Mouse (Mus musculus) Patski (cell line): ENCODE data around the gene Enpp1. TPM values are rescaled to one million over a fixed set of nuclear protein-coding genes. Genes with fewer than 3 reads are reported as not detected.
A peak's percentile ranks its signal among the peaks of the same experiment; 100 is the strongest.
"Not testable (repeated sequence)": the region's sequence is repeated elsewhere in the genome, so short reads cannot be mapped to it uniquely, and the experiment has no call there.

ENCODE experiments used
- ATAC-seq: fragments of 100-300 bp; one replicate; pipeline ENCODE4 v1.8.0; 2021
- CTCF ChIA-PET: fragments of 350-600 bp; sonication (Branson Sonifier 250); formaldehyde crosslinking; loops from one replicate; lab custom pipeline; 2022; ENCODE audit warnings: inconsistent platforms; lab: Charles Lee
- POLR2A ChIA-PET: fragments of 350-600 bp; sonication (Branson Sonifier 250); formaldehyde crosslinking; loops from one replicate; lab custom pipeline; 2022; ENCODE audit warnings: antibody characterized with exemption, inconsistent platforms; lab: Charles Lee
- DNase-seq: peaks from one replicate; pipeline ENCODE4 v3.0.0-alpha.2; 2011; ENCODE audit warnings: low read depth, low spot score
- H3K27me3 ChIP-seq: fragments of 371-371 bp; one replicate; pipeline ENCODE4 v1.5.1; 2021
- CTCF ChIP-seq: fragments of 100-300 bp; IDR thresholded peaks from one replicate; pipeline ENCODE4 v1.5.1; 2021
- in situ Hi-C: fragments of 300-500 bp; cut with MboI; formaldehyde crosslinking; loops from 3 replicates; pipeline ENCODE4 v1.11.1; 2018; ENCODE audit warnings: low pct_unique_long_range_greater_than_20kb, mixed read lengths
- polyA plus RNA-seq: library from polyadenylated mRNA; unstranded; gene quantifications from one replicate; pipeline ENCODE4 v1.2.3, GENCODE M21; 2021

The Enpp1 gene
- polyA plus RNA-seq, 1 experiment from 2014 or later = 4.0 TPM

DNA sequence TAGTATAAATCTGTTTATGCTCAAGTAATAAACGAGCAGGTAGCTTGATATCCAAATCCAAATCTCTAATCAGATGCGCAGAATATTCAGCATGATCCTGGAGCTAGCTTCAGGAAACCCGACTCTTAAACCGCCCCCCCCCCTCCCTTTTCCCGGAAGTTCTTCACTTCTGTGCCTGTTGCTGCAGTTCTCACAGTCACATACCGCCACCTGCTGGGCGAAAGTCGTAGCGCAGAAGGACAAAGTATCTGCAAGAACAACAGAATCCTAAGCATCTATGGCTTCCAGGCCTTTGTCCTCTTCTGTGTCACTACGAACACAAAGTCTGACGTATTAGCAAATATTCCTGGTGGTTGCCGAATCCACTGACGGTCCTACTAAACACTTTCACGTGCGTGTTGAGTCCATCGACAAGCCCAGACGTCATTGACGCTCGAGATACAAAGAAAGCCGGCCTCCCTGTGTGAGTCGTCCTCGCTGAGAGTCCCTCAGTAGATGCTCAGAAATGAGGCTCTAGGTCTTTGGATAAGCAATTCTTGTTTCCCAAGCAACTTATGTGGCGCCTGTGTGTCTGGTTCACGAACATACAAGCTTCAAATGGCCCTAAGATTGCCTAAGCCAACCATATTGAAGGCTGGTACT lies 86.8 kb downstream of the Enpp1 start:
- H3K27me3 ChIP-seq = no peaks in the 10 kb centered on the region
- no peak for ATAC-seq
- ChIA-PET POLR2A (interaction anchor here (0.7 kb wide), 1 partner anchor 82 kb away, joined by 3 read pairs; no protein-coding TSS in a partner anchor), CTCF (interaction anchor here (0.6 to 1.8 kb wide), 12 partner anchors 8 to 452 kb away, joined by 3 to 8 read pairs (median 3); no protein-coding TSS in a partner anchor)
- peak; percentile 77 for TF ChIP-seq CTCF
- in situ Hi-C loops = loop anchor here (5.0 to 25.0 kb wide), 3 partner anchors 458 to 810 kb away; no protein-coding TSS in a partner anchor
- no peak for DNase-seq

DNA sequence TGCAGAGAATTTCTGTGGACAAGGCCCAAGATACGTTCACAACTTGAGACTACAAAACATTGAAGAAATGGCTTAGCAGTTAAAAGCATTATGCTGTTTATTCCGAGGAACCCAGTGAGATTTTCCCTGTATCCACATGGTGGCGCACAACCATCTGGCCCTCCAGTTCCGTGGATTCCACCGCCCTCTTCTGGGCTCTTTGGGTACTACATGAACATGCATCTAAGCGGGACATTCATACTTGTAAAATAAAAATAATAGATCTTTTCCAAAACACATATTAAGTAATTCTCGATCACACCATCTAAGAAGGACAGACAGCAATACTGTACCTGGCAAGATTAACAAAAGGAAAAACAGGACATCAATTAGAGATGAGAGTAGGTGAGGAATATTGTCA lies 89.4 kb downstream of the Enpp1 start:
- ChIA-PET POLR2A (no interaction called here), CTCF (interaction anchor here (1.0 to 2.5 kb wide), 9 partner anchors 9 to 310 kb away, joined by 3 to 9 read pairs (median 5); no protein-coding TSS in a partner anchor)
- ATAC-seq (no peak), DNase-seq (no peak)
- in situ Hi-C loops = loop anchor here (5.0 to 10.0 kb wide), 2 partner anchors 300 to 808 kb away; no protein-coding TSS in a partner anchor
- no peaks in the 10 kb centered on the region for H3K27me3 ChIP-seq
- TF ChIP-seq CTCF = peak; percentile 99

DNA sequence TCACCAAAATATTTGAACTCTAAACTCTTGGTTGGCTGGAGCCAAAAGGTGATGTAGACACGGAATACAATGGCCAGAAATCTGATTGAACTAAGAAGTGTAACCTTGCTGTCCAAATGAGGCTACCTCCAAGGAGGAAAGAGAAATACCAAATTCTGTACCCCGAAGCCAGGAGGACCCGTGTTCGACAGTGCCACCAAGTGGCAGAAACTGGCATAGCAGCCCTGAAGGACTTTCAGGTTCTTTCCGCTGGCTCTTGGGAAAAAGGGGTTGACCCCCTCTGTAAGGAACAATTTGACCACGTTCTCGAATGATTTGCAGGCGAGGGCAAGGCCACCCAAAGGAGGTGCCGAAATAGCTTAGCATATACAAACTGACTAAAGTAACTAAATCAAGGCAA lies 90.4 kb downstream of the Enpp1 start:
- ATAC-seq = no peak
- TF ChIP-seq CTCF = peak; percentile 96
- ChIA-PET CTCF (interaction anchor here (0.8 to 2.5 kb wide), 12 partner anchors 8 to 309 kb away, joined by 3 to 9 read pairs (median 4); partner anchors contain the start of gene Ccn2), POLR2A (no interaction called here)
- no peaks in the 10 kb centered on the region for H3K27me3 ChIP-seq
- DNase-seq = no peak
- in situ Hi-C loops = loop anchor here (5.0 to 10.0 kb wide), 2 partner anchors 299 to 807 kb away; no protein-coding TSS in a partner anchor

DNA sequence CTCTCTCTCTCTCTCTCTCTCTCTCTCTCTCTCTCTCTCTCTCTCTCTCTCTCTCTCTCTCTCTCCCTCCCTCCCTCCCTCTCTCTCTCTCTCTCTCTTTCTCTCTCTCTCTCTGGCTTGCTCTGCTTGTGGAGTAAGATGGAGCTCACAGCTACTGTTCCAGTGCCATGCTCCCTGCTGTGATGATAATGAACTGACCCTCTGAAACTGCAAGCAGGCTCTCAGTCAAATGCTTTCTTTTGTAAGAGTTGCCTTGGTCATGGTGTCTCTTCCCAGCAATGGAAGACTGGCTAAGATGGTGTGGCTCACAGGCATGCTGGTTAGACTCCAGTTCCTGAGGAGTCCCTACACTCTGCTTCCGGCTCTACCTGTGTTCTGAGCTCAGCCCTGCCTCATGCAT lies 95.4 kb downstream of the Enpp1 start:
- H3K27me3 ChIP-seq, DNase-seq, ATAC-seq, CTCF ChIA-PET: not testable (repeated sequence)
- in situ Hi-C loops = loop anchor here (5.0 kb wide), 1 partner anchor 209 kb away; no protein-coding TSS in a partner anchor
- POLR2A ChIA-PET = interaction anchor here (0.7 kb wide), 1 partner anchor 198 kb away, joined by 4 read pairs; no protein-coding TSS in a partner anchor

DNA sequence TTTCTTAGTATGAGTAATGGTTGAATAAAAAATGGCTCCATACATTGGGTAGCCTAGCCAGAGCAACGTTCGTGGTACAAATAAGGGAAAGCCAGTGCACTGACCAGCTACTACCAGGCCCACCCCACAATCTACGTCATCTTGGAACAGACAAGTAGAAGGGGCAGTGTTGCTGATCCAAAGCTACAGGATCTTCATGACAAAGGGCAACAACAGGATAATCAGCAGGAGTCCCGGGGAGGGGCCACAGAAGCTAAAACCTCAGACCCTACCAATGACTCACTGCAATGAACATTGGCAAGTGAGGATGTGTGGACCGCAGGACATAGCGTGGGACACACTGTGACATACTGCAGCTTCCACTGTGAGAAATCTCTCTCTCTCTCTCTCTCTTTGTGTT lies 96.2 kb downstream of the Enpp1 start:
- in situ Hi-C loops = loop anchor here (5.0 kb wide), 1 partner anchor 208 kb away; no protein-coding TSS in a partner anchor
- no peak for TF ChIP-seq CTCF
- no peak for ATAC-seq
- DNase-seq = no peak
- CTCF ChIA-PET = no interaction called here
- POLR2A ChIA-PET = no interaction called here
- H3K27me3 ChIP-seq = no peaks in the 10 kb centered on the region

DNA sequence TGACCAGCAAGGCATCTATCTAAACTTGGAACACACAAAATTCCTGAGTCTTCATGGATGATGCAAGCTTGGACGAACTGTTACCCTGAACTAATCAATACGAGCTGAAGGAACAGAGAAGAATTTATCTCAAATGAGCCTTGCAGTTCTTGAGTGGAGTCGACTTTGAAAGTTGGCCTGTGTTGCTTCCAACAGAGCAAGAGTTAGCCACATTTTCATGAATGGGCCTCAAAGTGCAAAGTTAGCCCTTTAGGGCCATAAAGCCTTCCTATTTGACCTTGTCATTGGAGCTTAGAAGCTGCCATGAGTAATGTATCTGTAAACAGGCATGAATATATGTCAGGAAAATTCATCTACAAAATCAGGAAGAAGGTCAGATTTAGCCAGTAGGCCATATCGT lies 97.2 kb downstream of the Enpp1 start:
- DNase-seq (no peak), ATAC-seq (no peak)
- ChIA-PET POLR2A (no interaction called here), CTCF (interaction anchor here (0.9 to 2.0 kb wide), 3 partner anchors 10 to 12 kb away, joined by 3 to 7 read pairs (median 6); no protein-coding TSS in a partner anchor)
- in situ Hi-C loops = loop anchor here (5.0 kb wide), 1 partner anchor 207 kb away; no protein-coding TSS in a partner anchor
- H3K27me3 ChIP-seq = no peaks in the 10 kb centered on the region
- TF ChIP-seq CTCF = no peak

DNA sequence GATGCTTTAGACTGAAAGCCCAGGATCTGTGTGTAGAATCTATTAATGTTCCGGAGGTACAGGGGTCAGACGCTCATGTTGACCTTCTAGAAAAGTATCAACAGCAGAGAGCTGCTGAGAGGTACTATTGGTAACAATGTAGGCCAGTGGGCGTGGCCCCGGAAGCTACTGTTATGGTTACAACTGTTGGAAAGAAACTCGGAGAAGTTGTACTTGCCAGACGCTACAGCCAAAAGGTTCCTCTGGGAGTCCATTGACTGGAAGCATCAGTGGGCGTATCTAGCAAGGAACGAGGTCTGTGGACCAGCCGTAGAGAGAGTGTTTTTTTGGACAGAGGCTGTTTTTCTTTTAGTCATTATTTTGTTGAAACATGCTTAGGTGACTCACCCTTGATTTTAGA lies 102.2 kb downstream of the Enpp1 start:
- in situ Hi-C loops = no loop called here
- DNase-seq (no peak), ATAC-seq (no peak)

DNA sequence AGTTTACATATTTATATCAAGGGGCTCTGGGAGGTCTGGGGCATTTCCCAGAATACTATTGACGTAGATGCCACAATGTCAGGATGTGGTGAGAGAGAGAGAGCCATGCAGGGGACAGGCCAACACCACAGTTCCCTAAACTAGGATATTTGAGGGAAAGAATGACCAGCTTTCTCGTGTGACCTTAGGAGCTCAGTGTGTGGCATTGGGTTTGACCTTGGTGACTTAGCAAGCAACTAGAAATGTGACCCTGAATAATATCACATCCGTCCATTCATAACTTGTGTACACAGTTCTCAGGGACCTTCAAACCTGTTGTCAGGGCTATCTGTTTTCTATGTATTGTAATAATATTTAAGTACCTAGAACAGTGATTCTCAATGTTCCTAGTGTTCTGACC lies 102.8 kb downstream of the Enpp1 start:
- no peak for TF ChIP-seq CTCF
- in situ Hi-C loops = no loop called here
- ATAC-seq = no peak
- H3K27me3 ChIP-seq = no peaks in the 10 kb centered on the region
- POLR2A ChIA-PET = no interaction called here
- CTCF ChIA-PET = interaction anchor here (1.1 to 2.1 kb wide), 3 partner anchors 12 to 296 kb away, joined by 3 to 9 read pairs (median 3); no protein-coding TSS in a partner anchor
- DNase-seq = no peak

More for the DNA sequence above, 102.2 kb downstream of the Enpp1 start:
- TF ChIP-seq CTCF = no peak
- ChIA-PET POLR2A (no interaction called here), CTCF (interaction anchor here (1.1 to 2.1 kb wide), 3 partner anchors 12 to 297 kb away, joined by 3 to 9 read pairs (median 3); no protein-coding TSS in a partner anchor)
- no peaks in the 10 kb centered on the region for H3K27me3 ChIP-seq

DNA sequence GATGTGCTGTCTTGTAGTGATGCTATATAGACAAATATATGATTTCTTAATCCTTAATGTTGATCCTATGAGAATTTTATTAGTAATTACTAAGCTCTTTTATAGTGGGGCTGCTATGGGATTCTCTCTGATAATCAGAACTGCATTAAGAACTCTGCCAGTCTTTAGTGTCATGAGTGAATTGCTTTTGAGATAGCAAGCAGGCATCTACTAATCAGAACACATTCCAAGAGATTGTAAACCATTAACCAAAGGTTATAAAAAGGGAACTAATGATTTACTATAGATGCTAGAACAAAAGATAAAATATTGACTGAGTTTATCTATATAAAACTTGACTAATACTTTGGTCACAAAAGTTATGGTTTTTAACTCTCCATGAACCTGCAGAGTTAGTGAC lies 108.2 kb downstream of the Enpp1 start:
- H3K27me3 ChIP-seq = no peaks in the 10 kb centered on the region
- POLR2A ChIA-PET = interaction anchor here (0.6 kb wide), 1 partner anchor 321 kb away, joined by 3 read pairs; no protein-coding TSS in a partner anchor
- TF ChIP-seq CTCF = no peak
- CTCF ChIA-PET = interaction anchor here (1.6 to 2.1 kb wide), 2 partner anchors 11 kb away, joined by 3 to 6 read pairs; no protein-coding TSS in a partner anchor
- ATAC-seq (no peak), DNase-seq (no peak)
- in situ Hi-C loops = no loop called here

DNA sequence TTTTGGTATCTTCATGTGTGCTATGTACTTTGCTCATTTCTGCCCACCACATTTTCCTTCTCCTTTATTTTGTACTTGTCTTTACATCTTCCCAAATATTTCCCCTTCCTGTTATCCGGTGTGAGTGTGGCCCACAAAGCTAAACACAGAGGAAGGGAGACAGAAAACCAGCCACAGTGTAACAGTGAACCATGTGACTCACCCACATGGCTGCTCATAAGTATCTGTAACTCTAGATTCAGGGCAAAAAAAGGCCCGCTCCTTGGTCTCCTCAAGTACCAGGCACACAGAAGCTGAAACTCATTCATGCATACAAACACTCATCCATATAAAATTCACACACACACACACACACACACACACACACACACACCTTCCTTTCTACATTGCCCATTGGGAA lies 108.9 kb downstream of the Enpp1 start:
- no peak for TF ChIP-seq CTCF
- no peak for DNase-seq
- ATAC-seq = no peak
- ChIA-PET POLR2A (no interaction called here), CTCF (interaction anchor here (1.2 to 1.6 kb wide), 2 partner anchors 11 kb away, joined by 3 read pairs; no protein-coding TSS in a partner anchor)
- in situ Hi-C loops = no loop called here
- no peaks in the 10 kb centered on the region for H3K27me3 ChIP-seq
